Mouse (Mus musculus) embryonic fibroblast, embryonic 13.5 days (primary cell): ENCODE results near the gene Srarp. TPM values are rescaled to one million over a fixed set of nuclear protein-coding genes. Genes with fewer than 3 reads are reported as not detected.

Experiments
- H3K27ac ChIP-seq: 2 replicates; pipeline ENCODE4 v1.5.1; 2012; ENCODE audit warnings: low read length, control low read depth, inconsistent platforms; ENCODE audit not compliant: insufficient read depth
- H3K4me1 ChIP-seq: 2 replicates; pipeline ENCODE4 v1.6.1; 2011; ENCODE audit warnings: low read length; ENCODE audit not compliant: control insufficient read depth, insufficient read depth
- H3K4me3 ChIP-seq: 2 replicates; pipeline ENCODE4 v1.5.1; 2011; ENCODE audit warnings: mild to moderate bottlenecking, control low read depth, low read length; ENCODE audit not compliant: insufficient read depth
- CTCF ChIP-seq: IDR thresholded peaks from 2 replicates; pipeline ENCODE4 v1.5.1; 2011; ENCODE audit warnings: mild to moderate bottlenecking, control low read depth, low read length, moderate library complexity, borderline replicate concordance; ENCODE audit not compliant: insufficient read depth
- POLR2A ChIP-seq: IDR thresholded peaks from 2 replicates; pipeline ENCODE4 v1.6.1; 2011; ENCODE audit warnings: low read depth, mild to moderate bottlenecking, control low read depth, low read length, moderate library complexity
- polyA plus RNA-seq: library from polyadenylated mRNA; stranded (reverse); fragments of >200 nt; gene quantifications from 2 replicates; pipeline ENCODE4 v1.2.4, GENCODE M21; 2011; ENCODE audit warnings: low read depth; ENCODE audit not compliant: missing spikeins, insufficient read length

Gene Srarp
- polyA plus RNA-seq, 1 experiment, result not detected

DNA sequence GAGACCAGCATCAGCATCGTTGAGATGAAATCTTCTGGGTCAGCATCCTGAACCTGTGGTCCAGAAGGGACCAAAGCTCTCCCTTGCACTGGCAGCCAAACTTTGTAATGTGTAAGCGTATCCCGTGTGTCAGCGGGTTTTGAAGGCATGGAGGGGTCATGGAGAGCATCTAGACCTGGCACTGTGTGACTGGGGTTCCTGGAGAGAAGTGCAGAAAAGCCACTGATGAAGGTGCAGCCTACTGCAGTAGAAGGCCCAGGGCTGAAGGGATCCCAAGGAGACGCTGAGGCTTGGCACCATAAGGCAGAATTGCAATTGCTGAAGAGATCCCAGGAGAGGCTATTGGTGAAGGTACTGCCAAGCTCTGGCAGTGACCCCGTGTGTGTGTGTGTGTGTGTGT lies 6.5 kb downstream of the Srarp start:
- TF ChIP-seq POLR2A, result no peak
- TF ChIP-seq CTCF, result no peak
- peaks cover 14% of the 10 kb centered on the region for H3K4me1 ChIP-seq
- H3K4me3 ChIP-seq, result no peak overlapping the region
- H3K27ac ChIP-seq, result no peak overlapping the region

GRCm38 (mm10) chr4:141427921-141428320 lies 8.0 kb downstream of the Srarp start:
- H3K4me3 ChIP-seq, result no peak overlapping the region
- peaks cover 18% of the 10 kb centered on the region for H3K4me1 ChIP-seq
- no peak for TF ChIP-seq CTCF
- TF ChIP-seq POLR2A, result no peak
- H3K27ac ChIP-seq, result no peak overlapping the region

GRCm38 (mm10) chr4:141426796-141427745 lies 8.8 kb downstream of the Srarp start:
- peaks cover 18% of the 10 kb centered on the region for H3K4me1 ChIP-seq
- TF ChIP-seq POLR2A (no peak), CTCF (no peak)
- no peak overlapping the region for H3K4me3 ChIP-seq
- peak overlapping the region; percentile 98 for H3K27ac ChIP-seq

GRCm38 (mm10) chr4:141425484-141426479 lies 10.1 kb downstream of the Srarp start:
- TF ChIP-seq POLR2A (peak; percentile 94), CTCF (no peak)
- peak overlapping the region; percentile 98 for H3K27ac ChIP-seq
- peak overlapping the region; percentile 21 for H3K4me3 ChIP-seq
- H3K4me1 ChIP-seq, result peaks cover 20% of the 10 kb centered on the region

- Histone ChIP-seq H3K4me1 (peaks cover 20% of the 10 kb centered on the region), H3K27ac (peak overlapping the region; percentile 91; the same call in 1 of the 2 replicates), H3K4me3 (no peak overlapping the region)
- TF ChIP-seq POLR2A (no peak), CTCF (no peak)
These were observed 12.0 kb downstream of the Srarp start for GRCm38 (mm10) chr4:141423691-141424431.

DNA sequence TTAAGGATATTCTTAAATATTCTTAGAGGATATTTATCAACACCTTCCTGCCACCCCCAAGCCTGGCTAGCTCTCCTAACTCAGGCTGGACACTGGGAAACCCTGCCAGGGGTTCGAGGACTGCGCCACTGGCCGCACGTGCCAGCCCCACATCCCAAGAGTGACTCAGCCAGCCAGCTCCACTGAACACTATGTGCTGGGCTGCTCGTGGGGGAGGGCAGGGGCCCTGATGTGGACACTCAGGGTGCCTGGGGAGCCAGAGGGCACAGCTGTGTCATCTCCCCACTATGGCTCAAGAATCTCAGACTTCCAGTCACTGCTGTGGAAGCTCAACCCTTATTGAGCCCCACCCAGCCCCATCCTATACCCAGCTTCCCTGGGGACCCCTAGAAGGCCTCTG lies 12.6 kb downstream of the Srarp start:
- peak overlapping the region; percentile 15; the same call in 1 of the 2 replicates for H3K27ac ChIP-seq
- no peak for TF ChIP-seq POLR2A
- H3K4me3 ChIP-seq, result no peak overlapping the region
- peaks cover 20% of the 10 kb centered on the region for H3K4me1 ChIP-seq

DNA sequence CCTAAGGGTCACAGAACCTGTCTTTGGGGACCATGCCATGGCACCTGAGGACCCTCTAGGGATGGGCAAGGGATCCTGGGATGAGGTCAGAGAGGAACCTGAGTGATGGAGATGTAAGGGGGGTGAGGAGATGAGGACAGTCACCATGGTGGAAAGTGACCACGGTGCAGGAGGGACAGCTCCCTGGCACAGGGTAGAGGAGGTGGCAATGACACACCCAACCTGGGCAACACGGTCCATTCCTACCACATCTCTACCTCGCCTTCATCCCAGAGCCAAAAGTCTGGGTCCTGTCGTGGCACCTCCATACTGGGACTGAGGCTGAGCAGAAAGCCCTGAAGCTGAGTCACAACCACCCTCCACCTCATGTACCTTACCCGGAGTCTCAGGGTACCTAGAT lies 13.1 kb downstream of the Srarp start:
- TF ChIP-seq POLR2A, result no peak
- TF ChIP-seq CTCF, result no peak
- H3K4me3 ChIP-seq, result no peak overlapping the region

GRCm38 (mm10) chr4:141421423-141421822 lies 14.5 kb downstream of the Srarp start:
- H3K27ac ChIP-seq, result no peak overlapping the region
- TF ChIP-seq CTCF, result no peak
- no peak for TF ChIP-seq POLR2A
- H3K4me1 ChIP-seq, result peaks cover 12% of the 10 kb centered on the region; the same call in 1 of the 2 replicates
- no peak overlapping the region for H3K4me3 ChIP-seq

More for the DNA sequence above, 13.1 kb downstream of the Srarp start:
- 0 out of 2 replicates have a peak overlapping the region, but pooled peaks have one; percentile 15 for H3K27ac ChIP-seq
- peaks cover 20% of the 10 kb centered on the region for H3K4me1 ChIP-seq

- TF ChIP-seq CTCF (no peak), POLR2A (no peak)
- peaks cover 10% of the 10 kb centered on the region; the same call in 1 of the 2 replicates for H3K4me1 ChIP-seq
- H3K27ac ChIP-seq, result no peak overlapping the region
These were observed 15.0 kb downstream of the Srarp start for GRCm38 (mm10) chr4:141420886-141421285.

More at GRCm38 (mm10) chr4:141420886-141421285, 15.0 kb downstream of the Srarp start:
- no peak overlapping the region for H3K4me3 ChIP-seq
